In the genomic region with DNA sequence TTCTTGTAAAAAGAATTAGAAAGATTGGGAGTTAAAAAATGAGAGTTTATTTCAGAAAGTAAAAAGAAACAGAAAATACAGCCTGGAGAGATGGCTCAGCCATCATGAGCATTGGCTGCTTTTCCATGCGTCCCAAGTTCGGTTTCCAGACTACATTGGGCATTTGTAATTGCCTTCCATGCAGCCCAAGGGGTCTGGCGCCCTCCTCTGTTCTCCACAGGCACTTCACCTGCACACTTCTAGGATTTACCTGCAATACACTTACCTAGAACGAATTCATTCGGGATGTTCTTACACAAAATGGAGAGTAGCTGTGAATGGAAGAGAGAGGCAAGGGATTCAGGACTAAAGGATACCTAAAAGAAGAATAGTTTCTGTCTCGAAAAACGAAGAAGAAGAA, we compare ENCODE assay signal across 9 mouse cellular contexts. TPM values are rescaled to one million over a fixed set of nuclear protein-coding genes. Genes with fewer than 3 reads are reported as not detected.
A peak's percentile ranks its signal among the peaks of the same experiment; 100 is the strongest.
DNase-seq lines count a peak whose midpoint lies in the region; ATAC-seq and TF ChIP-seq lines count a peak whose summit lies in the region.
"Had no signal": no experiment of that assay in that cellular context is flagged by ENCODE, and none has a peak within 500 bp of the region (broad histone marks: within the 10 kb centered on the region; RNA-seq: fewer than 3 reads in every experiment).

No protein-coding gene starts in this region.

- no peaks in the 10 kb centered on the region for H3K9me3 ChIP-seq in midbrain, postnatal 0 days (ENCODE audit: low read length)
- no peaks in the 10 kb centered on the region for H3K9me3 ChIP-seq in midbrain, embryonic 15.5 days
- H3K9me3 ChIP-seq: embryonic facial prominence, embryonic 15.5 days had no signal

- 49% methylated on average over 5 of the region's 7 CpGs for WGBS in midbrain, postnatal 0 days
- WGBS in midbrain, embryonic 15.5 days, result 44% methylated on average over 5 of the region's 7 CpGs

- peak; percentile 48 for TF ChIP-seq CTCF in midbrain, postnatal 0 days (IDR thresholded peaks at IDR 0.05)
- TF ChIP-seq CTCF in brain, embryonic 14.5 days (IDR thresholded peaks at IDR 0.05; ENCODE audit: borderline replicate concordance, extremely low read depth, insufficient read depth, insufficient read length), result peak; percentile 33; the same call in 1 of the 2 replicates

- no peak overlapping the region for H3K4me2 ChIP-seq in midbrain, postnatal 0 days (ENCODE audit: low read depth, low read length, poor library complexity, severe bottlenecking)
- H3K4me2 ChIP-seq in midbrain, embryonic 15.5 days, result no peak overlapping the region
- H3K4me2 ChIP-seq: embryonic facial prominence, embryonic 15.5 days had no signal

- DNase-seq in midbrain, postnatal 0 days (ENCODE audit: low spot score), result no peak
- DNase-seq in brain, embryonic 14.5 days (ENCODE audit: low read depth), result no peak
- DNase-seq in heart, postnatal 4 days, result peak; percentile 65
- DNase-seq in skeletal muscle tissue, adult 2 months (ENCODE audit: low read depth, low spot score), result peak; percentile 48
- no peak for DNase-seq in urinary bladder, postnatal 4 days (ENCODE audit: low spot score in 2 of 2)
- DNase-seq in thymus, postnatal 25 days, result no peak
- no peak for DNase-seq in thymus, postnatal 10 days (ENCODE audit: low spot score in 2 of 2)

- ATAC-seq in midbrain, postnatal 0 days (ENCODE audit: low FRiP score), result no peak
- ATAC-seq in midbrain, embryonic 15.5 days (replicated peaks), result no peak

- TF ChIP-seq POLR2A in brain, embryonic 14.5 days (IDR thresholded peaks at IDR 0.05; ENCODE audit: borderline replicate concordance, extremely low read depth, insufficient read depth, insufficient read length, poor library complexity, severe bottlenecking), result no peak

- no peak overlapping the region for H3K27ac ChIP-seq in midbrain, postnatal 0 days (ENCODE audit: low read depth, low read length)
- H3K27ac ChIP-seq in midbrain, embryonic 15.5 days, result no peak overlapping the region
- H3K27ac ChIP-seq: embryonic facial prominence, embryonic 15.5 days had no signal

- no peak overlapping the region for H3K4me3 ChIP-seq in midbrain, postnatal 0 days (ENCODE audit: low read depth, low read length)
- H3K4me3 ChIP-seq in midbrain, embryonic 15.5 days, result no peak overlapping the region
- H3K4me3 ChIP-seq: embryonic facial prominence, embryonic 15.5 days had no signal

- H3K9ac ChIP-seq in midbrain, postnatal 0 days (replicated peaks; ENCODE audit: low read length, poor library complexity, severe bottlenecking), result no peak overlapping the region
- H3K9ac ChIP-seq in midbrain, embryonic 15.5 days, result no peak overlapping the region
- H3K9ac ChIP-seq: embryonic facial prominence, embryonic 15.5 days had no signal

- no peaks in the 10 kb centered on the region for H3K4me1 ChIP-seq in midbrain, postnatal 0 days (ENCODE audit: insufficient read depth, low read length)
- no peaks in the 10 kb centered on the region for H3K4me1 ChIP-seq in midbrain, embryonic 15.5 days
- H3K4me1 ChIP-seq: embryonic facial prominence, embryonic 15.5 days had no signal

- H3K36me3 ChIP-seq in midbrain, postnatal 0 days (ENCODE audit: insufficient read depth, low read length), result no peaks in the 10 kb centered on the region
- no peaks in the 10 kb centered on the region for H3K36me3 ChIP-seq in midbrain, embryonic 15.5 days (replicated peaks)
- H3K36me3 ChIP-seq: embryonic facial prominence, embryonic 15.5 days had no signal

- H3K27me3 ChIP-seq in midbrain, postnatal 0 days (ENCODE audit: insufficient read depth, low read length), result no peaks in the 10 kb centered on the region
- no peaks in the 10 kb centered on the region for H3K27me3 ChIP-seq in midbrain, embryonic 15.5 days (replicated peaks)
- H3K27me3 ChIP-seq: embryonic facial prominence, embryonic 15.5 days had no signal

RNA-seq across cellular contexts. Expression of a gene that starts 17.9 kb away (rescaled TPM):
- 0.09 and 0.22 TPM in 2 replicates for total RNA-seq in midbrain, postnatal 0 days (2014; rRNA removed)
- polyA plus RNA-seq in midbrain, postnatal 0 days (2015; fragmentation: Nextera tagmentation; extraction: Ambion mirVana), result 0.11 and 0.26 TPM in 2 replicates
- 0.17 and 0.34 TPM in 2 replicates for polyA plus RNA-seq in midbrain, embryonic 15.5 days (2015; fragmentation: Nextera tagmentation; extraction: Ambion mirVana)
- 0.07 and 0.09 TPM in 2 replicates for polyA plus RNA-seq in brain, embryonic 14.5 days (2012; rRNA removed)
- total RNA-seq in heart, postnatal 4 days (2021), result under 1 TPM in 1 of 2 experiments, not detected in 1; 0.10 TPM

RNA-seq across cellular contexts. Expression of a gene that starts 20.1 kb away (rescaled TPM):
- 25.8 and 33.1 TPM in 2 replicates for total RNA-seq in midbrain, postnatal 0 days (2014; rRNA removed)
- 16.5 and 17.1 TPM in 2 replicates for polyA plus RNA-seq in midbrain, postnatal 0 days (2015; fragmentation: Nextera tagmentation; extraction: Ambion mirVana)
- polyA plus RNA-seq in midbrain, embryonic 15.5 days (2015; fragmentation: Nextera tagmentation; extraction: Ambion mirVana), result 20.1 and 22.7 TPM in 2 replicates
- 13.1 and 16.9 TPM in 2 replicates for polyA plus RNA-seq in brain, embryonic 14.5 days (2012; rRNA removed)
- total RNA-seq in heart, postnatal 4 days (2021), result 10 to 100 TPM; 13.9 to 15.3 TPM

Comparison
In these comparisons a context has a peak if more than half of its experiments do, and no peak if none do; other contexts are left out.
1. DNase-seq: peak in heart, postnatal 4 days (single experiment) and skeletal muscle tissue, adult 2 months (single experiment); none in midbrain, postnatal 0 days (single experiment), brain, embryonic 14.5 days (single experiment), urinary bladder, postnatal 4 days (0 of 2), thymus, postnatal 25 days (single experiment) and thymus, postnatal 10 days (0 of 2).